Mouse (Mus musculus) layer of hippocampus, adult 2 months (tissue): ENCODE measurements around the gene Rpl41. TPM values are rescaled to one million over a fixed set of nuclear protein-coding genes. Genes with fewer than 3 reads are reported as not detected.
"Not testable (repeated sequence)": the region's sequence is repeated elsewhere in the genome, so short reads cannot be mapped to it uniquely, and the experiment has no call there.

ENCODE experiments used
- DNase-seq, 2 experiments: peaks; one replicate each; pipeline ENCODE4 v3.0.0; 2022; ENCODE audit warnings: low spot score in 2 of 2
- H3K27ac ChIP-seq: fragments of 200-600 bp; 2 replicates; pipeline ENCODE4 v1.8.1; 2022
- H3K4me3 ChIP-seq: fragments of 200-600 bp; 2 replicates; pipeline ENCODE4 v1.8.1; 2022; ENCODE audit warnings: mild to moderate bottlenecking
- CTCF ChIP-seq: fragments of 200-600 bp; conservative IDR thresholded peaks from 2 replicates; pipeline ENCODE4 v1.8.1; 2022; ENCODE audit warnings: antibody characterized with exemption, mild to moderate bottlenecking, moderate library complexity
- total RNA-seq, 2 experiments: library from RNA; stranded (reverse); gene quantifications; 2 replicates each; pipeline ENCODE4 v1.2.3; 2021

The Rpl41 gene
- total RNA-seq, 2 experiments from 2014 or later = 1,438 to 1,486 TPM

- H3K4me3 ChIP-seq = no peak overlapping the region
- no peak for TF ChIP-seq CTCF
- peak overlapping the region; percentile 62; the same call in 1 of the 2 replicates for H3K27ac ChIP-seq
- no peak for DNase-seq
These were observed 34.5 kb upstream of the Rpl41 start for GRCm38 (mm10) chr10:128583644-128584043.

GRCm38 (mm10) chr10:128579731-128580130, 30.6 kb upstream of the Rpl41 start:
- no peak for DNase-seq
- no peak overlapping the region for H3K27ac ChIP-seq
- H3K4me3 ChIP-seq = no peak overlapping the region
- no peak for TF ChIP-seq CTCF

DNA sequence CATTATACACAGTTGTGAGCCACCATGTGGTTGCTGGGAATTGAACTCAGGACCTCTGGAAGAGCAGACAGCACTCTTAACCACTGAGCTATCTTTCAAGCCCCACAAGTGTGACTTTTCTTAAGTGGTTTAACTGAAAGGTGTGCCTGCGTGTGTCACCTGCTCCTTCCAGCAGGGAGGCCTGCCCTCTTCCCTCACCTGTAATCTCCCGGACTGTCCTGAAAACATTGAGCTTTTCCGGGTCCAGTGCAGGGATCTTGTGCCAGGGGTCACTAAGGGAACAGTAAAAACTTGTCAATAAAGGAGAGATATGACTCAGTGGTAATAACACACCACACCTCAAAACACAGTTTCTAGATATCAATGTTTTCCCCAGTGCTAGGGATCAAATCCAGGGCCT, 30.2 kb upstream of the Rpl41 start:
- Histone ChIP-seq H3K4me3 (no peak overlapping the region), H3K27ac (no peak overlapping the region)
- DNase-seq = no peak
- TF ChIP-seq CTCF = no peak

DNA sequence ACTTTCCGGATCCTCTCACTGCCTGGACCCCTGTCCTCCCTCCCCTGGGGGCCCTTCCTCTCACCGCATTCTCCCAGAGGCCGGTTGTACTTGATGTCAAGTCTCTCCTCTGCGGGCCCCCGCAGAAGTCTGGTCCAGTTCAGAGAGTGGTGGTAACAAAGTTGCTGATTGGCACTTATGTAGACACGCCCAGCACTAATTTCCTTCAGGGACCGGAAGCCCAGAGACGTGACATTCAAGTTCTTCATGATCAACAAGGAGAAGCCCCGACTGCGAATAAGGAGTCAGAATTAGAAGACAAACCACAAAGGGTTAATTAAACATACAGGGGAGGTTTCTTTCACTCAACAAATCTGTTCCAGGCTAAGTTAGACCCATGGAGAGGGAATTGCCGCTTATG, 29.2 kb upstream of the Rpl41 start:
- Histone ChIP-seq H3K27ac (no peak overlapping the region), H3K4me3 (no peak overlapping the region)
- no peak for TF ChIP-seq CTCF
- no peak for DNase-seq

DNA sequence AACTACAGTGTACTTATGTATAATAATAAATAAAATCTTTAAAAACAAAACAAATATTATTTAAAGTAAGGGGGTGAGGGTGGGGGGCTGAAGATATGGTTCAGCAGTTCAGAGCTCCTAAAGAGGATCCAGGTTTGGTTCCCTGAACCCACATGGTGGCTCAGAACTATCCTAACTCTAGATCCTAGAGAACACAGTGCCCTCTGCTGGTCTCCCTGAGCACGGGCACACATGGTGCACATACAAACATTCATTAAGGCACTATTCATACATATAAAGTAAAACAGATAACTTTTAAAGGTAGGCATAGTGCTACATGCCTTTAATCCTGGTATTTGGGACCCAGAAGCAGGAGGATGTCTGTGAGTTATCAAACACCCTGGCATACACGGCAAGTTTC, 26.0 kb upstream of the Rpl41 start:
- Histone ChIP-seq H3K27ac (no peak overlapping the region), H3K4me3 (no peak overlapping the region)
- DNase-seq = no peak
- TF ChIP-seq CTCF = peak; percentile 55

DNA sequence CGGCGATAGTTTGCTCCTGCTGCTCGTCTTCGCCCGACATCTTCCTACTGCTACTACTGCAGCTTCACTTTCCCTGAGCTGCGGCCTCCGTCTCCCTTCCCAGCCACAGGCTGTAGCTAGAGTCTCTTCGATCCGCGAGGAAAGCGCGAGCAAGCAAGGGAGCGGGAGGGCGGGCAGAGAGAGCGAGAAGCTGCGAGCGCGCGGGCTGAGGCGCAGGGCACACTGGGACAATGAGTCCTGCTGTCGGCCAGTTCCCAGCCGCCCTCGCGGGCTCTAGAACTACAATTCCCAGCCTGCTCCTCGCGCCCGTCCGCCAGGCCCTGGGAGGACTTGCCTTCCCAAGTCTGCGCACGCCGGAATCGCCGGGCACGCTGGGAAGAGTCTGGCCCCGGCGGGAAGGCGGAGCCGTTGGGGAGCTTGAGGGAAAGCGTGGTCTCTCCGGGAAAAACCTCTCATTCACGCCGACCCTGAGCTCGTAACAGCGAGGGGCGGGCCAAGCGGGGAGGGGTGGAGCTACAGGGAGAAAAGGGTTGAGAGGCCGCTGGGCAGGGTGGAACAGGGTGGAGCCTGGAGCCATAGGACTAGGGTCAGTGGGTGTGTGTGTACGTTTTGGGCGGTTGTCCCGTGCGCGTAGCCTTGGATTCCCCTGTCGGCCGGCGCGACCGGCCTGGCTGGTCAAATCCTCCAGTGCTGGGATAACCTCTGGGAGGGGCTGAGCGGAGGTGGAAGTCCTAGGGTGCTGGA, 16.9 kb upstream of the Rpl41 start, which contains the start of gene Pa2g4:
TSS of gene Pa2g4 (minus strand) at position 200 of the 744 bp plus-strand sequence.
- TF ChIP-seq CTCF = 0 out of 2 replicates have a peak, but pooled peaks have one; percentile 8
- Histone ChIP-seq H3K4me3 (peak within 1 kb of the TSS; percentile 76), H3K27ac (peak within 1 kb of the TSS; percentile 93)
- peak; percentile 98 to 99 for DNase-seq

DNA sequence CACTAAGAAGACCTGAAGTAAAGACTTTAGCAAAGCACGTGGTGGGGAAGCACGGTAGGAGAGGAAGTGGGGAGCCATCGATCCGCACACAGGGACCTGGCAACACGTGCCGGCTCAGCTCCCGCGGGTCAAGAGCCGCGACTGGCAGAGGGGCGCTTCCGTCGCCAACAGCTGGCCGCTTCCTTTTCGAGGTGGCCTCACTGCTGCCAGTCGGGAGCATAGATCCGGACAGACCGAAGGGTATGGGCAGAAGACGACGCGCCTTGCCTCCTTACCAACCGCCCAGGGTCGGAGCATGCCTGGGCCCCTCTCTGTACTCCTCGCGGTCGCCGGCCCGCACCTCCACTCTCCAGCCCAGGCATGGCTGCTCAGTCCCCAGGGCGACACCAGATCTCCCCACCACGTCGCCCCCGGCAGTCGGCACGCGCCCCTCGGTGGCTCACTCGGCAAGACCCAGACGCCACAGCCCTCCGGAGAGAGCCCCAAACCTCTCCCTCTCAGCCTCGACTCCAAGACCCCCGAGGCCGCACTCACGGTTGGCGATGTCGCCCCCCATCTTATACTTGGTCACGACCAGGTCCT, 16.2 kb upstream of the Rpl41 start:
- Histone ChIP-seq H3K27ac (peak overlapping the region; percentile 93), H3K4me3 (peak overlapping the region; percentile 76)
- no peak for TF ChIP-seq CTCF
- no peak for DNase-seq

DNA sequence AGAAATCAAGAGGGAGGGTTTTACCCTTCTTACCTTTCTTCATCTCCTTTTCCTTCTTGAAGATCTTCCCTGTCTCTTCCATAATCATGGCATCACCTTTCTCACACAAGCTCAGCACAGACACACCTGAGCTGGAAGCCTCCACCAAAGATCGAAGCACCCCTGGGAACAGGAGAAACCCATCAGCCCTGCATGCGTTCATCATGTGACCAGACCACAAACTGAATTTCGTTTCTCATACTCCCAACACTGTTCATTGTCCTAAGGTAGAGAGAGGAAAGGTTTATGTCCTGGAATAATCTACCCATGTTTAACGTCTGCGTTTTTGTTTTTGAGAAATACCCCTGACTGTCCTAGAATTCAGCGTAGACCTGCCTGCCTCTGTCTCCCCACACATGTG, 14.4 kb upstream of the Rpl41 start:
- H3K27ac ChIP-seq = no peak overlapping the region
- DNase-seq = no peak
- no peak for TF ChIP-seq CTCF
- H3K4me3 ChIP-seq = no peak overlapping the region

DNA sequence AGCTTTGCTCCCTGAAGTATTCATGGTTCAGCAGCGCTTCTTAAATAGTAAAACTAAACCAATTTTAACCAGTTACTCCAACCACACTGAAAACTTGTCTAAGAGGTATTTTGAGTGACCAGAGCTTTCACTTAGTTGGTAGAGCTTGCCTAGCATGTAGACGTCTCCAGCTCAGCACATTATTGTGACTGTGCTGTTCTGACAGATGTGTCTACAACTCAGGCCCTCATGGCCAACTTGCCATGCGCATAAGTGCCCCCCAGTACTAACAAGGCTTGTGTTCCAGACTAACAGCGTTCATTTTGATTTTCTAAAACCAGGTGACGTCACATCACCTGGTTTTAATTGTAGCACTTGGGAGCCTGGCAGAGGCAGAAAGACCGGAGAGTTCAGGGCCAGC, 7.9 kb upstream of the Rpl41 start:
- Histone ChIP-seq H3K27ac (no peak overlapping the region), H3K4me3 (no peak overlapping the region)
- no peak for DNase-seq
- TF ChIP-seq CTCF = no peak

DNA sequence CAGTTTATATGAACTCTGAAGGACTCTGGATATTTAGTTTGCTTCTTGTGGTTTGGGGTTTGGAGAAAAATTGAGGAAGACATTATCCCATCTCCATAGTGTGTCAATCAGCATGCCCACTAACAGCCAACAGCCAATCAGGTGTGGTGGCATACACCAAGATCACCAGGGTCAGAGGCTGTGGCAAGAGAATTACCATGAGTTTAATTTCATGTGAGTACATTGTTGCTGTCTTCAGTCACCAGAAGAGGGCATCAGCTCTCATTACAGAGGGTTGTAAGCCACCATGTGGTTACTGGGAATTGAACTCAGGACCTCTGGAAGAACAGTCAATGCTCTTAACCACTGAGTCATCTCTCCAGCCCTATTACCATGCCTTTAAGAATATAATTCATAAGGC, 7.2 kb upstream of the Rpl41 start:
- TF ChIP-seq CTCF = peak; percentile 63
- no peak overlapping the region for H3K4me3 ChIP-seq
- DNase-seq = no peak
- no peak overlapping the region for H3K27ac ChIP-seq

DNA sequence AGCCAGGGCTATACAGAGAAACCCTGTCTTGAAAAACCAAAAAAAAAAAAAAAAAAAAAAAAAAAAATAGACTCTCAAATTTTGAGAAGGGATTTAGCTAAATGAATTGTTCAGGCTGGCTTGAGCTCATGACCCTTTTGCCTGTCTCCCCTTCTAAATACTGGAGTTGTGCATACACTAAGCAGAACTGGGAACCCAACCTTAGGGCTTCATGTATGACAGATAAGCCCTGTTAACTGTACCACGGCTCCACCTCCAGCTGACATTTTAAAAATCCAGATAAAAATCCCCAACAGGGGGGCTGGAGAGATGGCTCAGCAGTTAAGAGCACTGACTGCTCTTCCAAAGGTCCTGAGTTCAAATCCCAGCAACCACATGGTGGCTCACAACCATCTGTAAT, 6.5 kb upstream of the Rpl41 start:
- not testable (repeated sequence) for H3K4me3 ChIP-seq, DNase-seq, H3K27ac ChIP-seq

DNA sequence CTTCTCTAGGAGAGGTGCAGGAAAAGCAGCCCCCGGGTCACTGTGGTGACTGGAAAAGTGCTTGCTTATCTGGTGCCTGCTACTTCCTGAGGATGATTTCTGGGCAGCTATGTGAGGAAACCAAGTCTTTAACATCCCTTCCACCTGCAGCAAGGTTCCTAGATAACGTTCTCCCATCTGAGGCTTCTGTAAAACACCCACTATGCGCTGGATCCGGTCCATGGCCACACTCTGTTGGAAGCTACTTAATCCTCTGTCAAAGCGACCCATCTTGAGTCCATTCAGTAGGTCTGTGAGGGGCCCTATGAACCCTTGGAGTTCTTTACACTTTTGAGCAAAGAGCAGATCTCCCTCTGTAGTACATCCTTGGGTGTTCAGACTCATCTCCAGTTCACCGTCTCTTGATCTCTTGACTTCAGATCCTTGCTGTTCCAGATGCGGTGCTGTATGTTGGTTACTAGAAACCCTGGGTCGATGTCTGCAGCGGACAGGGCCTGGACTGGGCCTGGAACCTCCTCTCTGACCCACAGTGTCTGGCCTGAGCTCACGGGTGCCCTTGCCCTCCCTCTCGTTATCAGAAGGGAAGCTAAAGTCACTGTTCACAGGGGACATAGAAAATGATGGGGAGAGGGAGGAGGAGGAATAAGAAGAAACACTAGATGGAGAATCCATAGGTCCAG, 1.2 kb upstream of the Rpl41 start:
- DNase-seq, H3K4me3 ChIP-seq, H3K27ac ChIP-seq: not testable (repeated sequence)

- not testable (repeated sequence) for H3K4me3 ChIP-seq, DNase-seq
- H3K27ac ChIP-seq = 0 out of 2 replicates have a peak overlapping the region, but pooled peaks have one; percentile 20
These were observed 565 bp upstream of the Rpl41 start for GRCm38 (mm10) chr10:128549682-128550057.

DNA sequence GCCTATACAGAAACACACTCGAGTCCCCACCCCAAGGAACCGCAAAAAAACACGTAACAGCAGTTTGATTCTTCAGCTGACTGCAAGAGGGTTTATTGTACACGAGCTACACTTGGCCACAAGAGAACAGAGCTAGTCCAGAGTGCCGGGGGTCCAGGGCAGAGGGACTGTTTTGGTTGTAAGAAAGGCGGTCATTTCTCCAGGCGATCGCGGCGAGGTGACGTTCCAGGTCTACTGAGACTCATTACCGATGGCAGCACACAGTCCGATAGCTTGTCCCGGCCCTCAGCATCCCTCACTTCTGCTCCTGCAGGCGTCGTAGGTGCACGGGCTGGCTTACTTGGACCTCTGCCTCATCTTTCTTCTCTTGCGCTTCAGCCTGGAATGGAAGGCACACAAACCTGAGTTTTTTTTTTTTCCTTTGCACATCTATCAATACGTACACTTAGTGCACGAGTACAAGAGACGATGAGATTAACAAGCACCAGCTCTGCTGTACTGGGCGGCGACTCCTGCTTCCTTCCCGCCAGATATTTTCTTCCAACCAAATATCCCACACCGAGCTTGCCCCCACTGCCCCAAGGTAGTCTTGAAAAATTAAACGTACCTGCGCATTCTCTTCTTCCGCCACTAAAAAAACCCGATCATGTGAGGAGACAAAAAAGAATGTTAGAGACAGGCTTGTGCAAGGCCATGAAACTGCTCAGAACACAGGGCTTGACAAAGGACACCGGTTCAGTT, 884 bp downstream of the Rpl41 start:
- H3K27ac ChIP-seq = peak overlapping the region; percentile 98
- peak overlapping the region; percentile 75 for H3K4me3 ChIP-seq
- DNase-seq = not testable (repeated sequence)
